Mouse (Mus musculus): ENCODE data around the gene Hsbp1.
"Not testable (repeated sequence)": the region's sequence is repeated elsewhere in the genome, so short reads cannot be mapped to it uniquely, and the experiment has no call there.

Gene Hsbp1

GRCm38 (mm10) chr8:119344190-119344856, at the start of gene Hsbp1:
TSS of gene Hsbp1 (plus strand) at chr8:119344488.
- in situ Hi-C loops (cut with MboI; ENCODE audit: low pct_unique_long_range_greater_than_20kb in 1 of 2, low sequenced_read_pairs in 2 of 2, unreplicated experiment in 1 of 2): no loop called here

GRCm38 (mm10) chr8:119295477-119295876, 48.8 kb upstream of the Hsbp1 start:
- in situ Hi-C loops (cut with MboI; ENCODE audit: low pct_unique_long_range_greater_than_20kb in 1 of 2, low sequenced_read_pairs in 2 of 2, unreplicated experiment in 1 of 2): no loop called here

- in situ Hi-C loops (cut with MboI; ENCODE audit: low pct_unique_long_range_greater_than_20kb in 1 of 2, low sequenced_read_pairs in 2 of 2, unreplicated experiment in 1 of 2): not testable (repeated sequence)
Observed at GRCm38 (mm10) chr8:119297752-119298151, 46.5 kb upstream of the Hsbp1 start.

- in situ Hi-C loops (cut with MboI; ENCODE audit: low pct_unique_long_range_greater_than_20kb in 1 of 2, low sequenced_read_pairs in 2 of 2, unreplicated experiment in 1 of 2): no loop called here
Observed at GRCm38 (mm10) chr8:119300335-119300734, 44.0 kb upstream of the Hsbp1 start.

GRCm38 (mm10) chr8:119304196-119304595, 40.1 kb upstream of the Hsbp1 start:
- in situ Hi-C loops (cut with MboI; ENCODE audit: low pct_unique_long_range_greater_than_20kb in 1 of 2, low sequenced_read_pairs in 2 of 2, unreplicated experiment in 1 of 2): no loop called here

GRCm38 (mm10) chr8:119311412-119311811, 32.9 kb upstream of the Hsbp1 start:
- in situ Hi-C loops (cut with MboI; ENCODE audit: low pct_unique_long_range_greater_than_20kb in 1 of 2, low sequenced_read_pairs in 2 of 2, unreplicated experiment in 1 of 2): no loop called here

GRCm38 (mm10) chr8:119323215-119323614, 21.1 kb upstream of the Hsbp1 start:
- in situ Hi-C loops (cut with MboI; ENCODE audit: low pct_unique_long_range_greater_than_20kb in 1 of 2, low sequenced_read_pairs in 2 of 2, unreplicated experiment in 1 of 2): no loop called here

GRCm38 (mm10) chr8:119339546-119339945, 4.7 kb upstream of the Hsbp1 start:
- in situ Hi-C loops (cut with MboI; ENCODE audit: low pct_unique_long_range_greater_than_20kb in 1 of 2, low sequenced_read_pairs in 2 of 2, unreplicated experiment in 1 of 2): no loop called here

GRCm38 (mm10) chr8:119343606-119344005, 682 bp upstream of the Hsbp1 start:
- in situ Hi-C loops (cut with MboI; ENCODE audit: low pct_unique_long_range_greater_than_20kb in 1 of 2, low sequenced_read_pairs in 2 of 2, unreplicated experiment in 1 of 2): no loop called here

GRCm38 (mm10) chr8:119345029-119345682, 868 bp downstream of the Hsbp1 start:
- in situ Hi-C loops (cut with MboI; ENCODE audit: low pct_unique_long_range_greater_than_20kb in 1 of 2, low sequenced_read_pairs in 2 of 2, unreplicated experiment in 1 of 2): no loop called here

- in situ Hi-C loops (cut with MboI; ENCODE audit: low pct_unique_long_range_greater_than_20kb in 1 of 2, low sequenced_read_pairs in 2 of 2, unreplicated experiment in 1 of 2): no loop called here
Observed at GRCm38 (mm10) chr8:119345683-119346075, 1.4 kb downstream of the Hsbp1 start.

- in situ Hi-C loops (cut with MboI; ENCODE audit: low pct_unique_long_range_greater_than_20kb in 1 of 2, low sequenced_read_pairs in 2 of 2, unreplicated experiment in 1 of 2): no loop called here
Observed at GRCm38 (mm10) chr8:119351647-119352046, 7.4 kb downstream of the Hsbp1 start.

- in situ Hi-C loops (cut with MboI; ENCODE audit: low pct_unique_long_range_greater_than_20kb in 1 of 2, low sequenced_read_pairs in 2 of 2, unreplicated experiment in 1 of 2): no loop called here
Observed at GRCm38 (mm10) chr8:119352977-119353658, 8.8 kb downstream of the Hsbp1 start.

GRCm38 (mm10) chr8:119353659-119354023, 9.4 kb downstream of the Hsbp1 start:
- in situ Hi-C loops (cut with MboI; ENCODE audit: low pct_unique_long_range_greater_than_20kb in 1 of 2, low sequenced_read_pairs in 2 of 2, unreplicated experiment in 1 of 2): no loop called here

GRCm38 (mm10) chr8:119356631-119357030, 12.3 kb downstream of the Hsbp1 start:
- in situ Hi-C loops (cut with MboI; ENCODE audit: low pct_unique_long_range_greater_than_20kb in 1 of 2, low sequenced_read_pairs in 2 of 2, unreplicated experiment in 1 of 2): not testable (repeated sequence)

- in situ Hi-C loops (cut with MboI; ENCODE audit: low pct_unique_long_range_greater_than_20kb in 1 of 2, low sequenced_read_pairs in 2 of 2, unreplicated experiment in 1 of 2): no loop called here
Observed at GRCm38 (mm10) chr8:119358175-119358574, 13.9 kb downstream of the Hsbp1 start.

GRCm38 (mm10) chr8:119358836-119359235, 14.5 kb downstream of the Hsbp1 start:
- in situ Hi-C loops (cut with MboI; ENCODE audit: low pct_unique_long_range_greater_than_20kb in 1 of 2, low sequenced_read_pairs in 2 of 2, unreplicated experiment in 1 of 2): no loop called here

GRCm38 (mm10) chr8:119360686-119361295, 16.5 kb downstream of the Hsbp1 start:
- in situ Hi-C loops (cut with MboI; ENCODE audit: low pct_unique_long_range_greater_than_20kb in 1 of 2, low sequenced_read_pairs in 2 of 2, unreplicated experiment in 1 of 2): no loop called here

- in situ Hi-C loops (cut with MboI; ENCODE audit: low pct_unique_long_range_greater_than_20kb in 1 of 2, low sequenced_read_pairs in 2 of 2, unreplicated experiment in 1 of 2): not testable (repeated sequence)
Observed at GRCm38 (mm10) chr8:119374716-119375115, 30.4 kb downstream of the Hsbp1 start.
